Mouse (Mus musculus): ENCODE data around the gene Gpr84. TPM values are rescaled to one million over a fixed set of nuclear protein-coding genes. Genes with fewer than 3 reads are reported as not detected.

Gpr84 gene
- polyA plus RNA-seq (2014; fragmentation: Illumina TruSeq; extraction: RNeasy Lipid Tissue Mini Kit (QIAGEN cat#74804); ENCODE audit: low read depth, low replicate concordance), result not detected

GRCm38 (mm10) chr15:103310365-103310910, at the start of gene Gpr84:
Gpr84 (minus strand) TSS chr15:103310612.

GRCm38 (mm10) chr15:103339961-103340337, 29.5 kb upstream of the Gpr84 start, which contains the start of gene Zfp385a:
Zfp385a (minus strand) TSS chr15:103340093.

GRCm38 (mm10) chr15:103272419-103273279, 37.8 kb downstream of the Gpr84 start, which contains the start of gene Copz1:
Copz1 (plus strand) TSS chr15:103272714.

Other genes with a start within 250 kb of the Gpr84 start
- gene Smug1, start 143.5 kb downstream of the Gpr84 start, polyA plus RNA-seq (2014; fragmentation: Illumina TruSeq; extraction: RNeasy Lipid Tissue Mini Kit (QIAGEN cat#74804); ENCODE audit: low read depth, low replicate concordance), result 10.0 TPM
- gene Cbx5, start 70.8 kb downstream of the Gpr84 start, polyA plus RNA-seq (2014; fragmentation: Illumina TruSeq; extraction: RNeasy Lipid Tissue Mini Kit (QIAGEN cat#74804); ENCODE audit: low read depth, low replicate concordance), result 121 TPM
- 348 TPM for gene Hnrnpa1, start 70.2 kb downstream of the Gpr84 start, polyA plus RNA-seq (2014; fragmentation: Illumina TruSeq; extraction: RNeasy Lipid Tissue Mini Kit (QIAGEN cat#74804); ENCODE audit: low read depth, low replicate concordance)
- gene Nfe2, start 52.2 kb downstream of the Gpr84 start, polyA plus RNA-seq (2014; fragmentation: Illumina TruSeq; extraction: RNeasy Lipid Tissue Mini Kit (QIAGEN cat#74804); ENCODE audit: low read depth, low replicate concordance), result not detected
- gene Copz1, start 37.9 kb downstream of the Gpr84 start, polyA plus RNA-seq (2014; fragmentation: Illumina TruSeq; extraction: RNeasy Lipid Tissue Mini Kit (QIAGEN cat#74804); ENCODE audit: low read depth, low replicate concordance), result 93.5 TPM
- not detected for gene Zfp385a, start 29.5 kb upstream of the Gpr84 start, polyA plus RNA-seq (2014; fragmentation: Illumina TruSeq; extraction: RNeasy Lipid Tissue Mini Kit (QIAGEN cat#74804); ENCODE audit: low read depth, low replicate concordance)
- 2.2 TPM for gene Itga5, start 56.2 kb upstream of the Gpr84 start, polyA plus RNA-seq (2014; fragmentation: Illumina TruSeq; extraction: RNeasy Lipid Tissue Mini Kit (QIAGEN cat#74804); ENCODE audit: low read depth, low replicate concordance)
- gene Gtsf1, start 119.9 kb upstream of the Gpr84 start, polyA plus RNA-seq (2014; fragmentation: Illumina TruSeq; extraction: RNeasy Lipid Tissue Mini Kit (QIAGEN cat#74804); ENCODE audit: low read depth, low replicate concordance), result not detected
- not detected for gene Gtsf2, start 137.9 kb upstream of the Gpr84 start, polyA plus RNA-seq (2014; fragmentation: Illumina TruSeq; extraction: RNeasy Lipid Tissue Mini Kit (QIAGEN cat#74804); ENCODE audit: low read depth, low replicate concordance)
- gene Nckap1l, start 143.2 kb upstream of the Gpr84 start, polyA plus RNA-seq (2014; fragmentation: Illumina TruSeq; extraction: RNeasy Lipid Tissue Mini Kit (QIAGEN cat#74804); ENCODE audit: low read depth, low replicate concordance), result 4.3 TPM
- gene Pde1b, start 192.4 kb upstream of the Gpr84 start, polyA plus RNA-seq (2014; fragmentation: Illumina TruSeq; extraction: RNeasy Lipid Tissue Mini Kit (QIAGEN cat#74804); ENCODE audit: low read depth, low replicate concordance), result 1.2 TPM
- 3.8 TPM for gene Ppp1r1a, start 227.4 kb upstream of the Gpr84 start, polyA plus RNA-seq (2014; fragmentation: Illumina TruSeq; extraction: RNeasy Lipid Tissue Mini Kit (QIAGEN cat#74804); ENCODE audit: low read depth, low replicate concordance)